Mouse (Mus musculus): ENCODE results near the gene Itpkb. TPM values are rescaled to one million over a fixed set of nuclear protein-coding genes. Genes with fewer than 3 reads are reported as not detected.
A peak's percentile ranks its signal among the peaks of the same experiment; 100 is the strongest.
"Not testable (repeated sequence)": the region's sequence is repeated elsewhere in the genome, so short reads cannot be mapped to it uniquely, and the experiment has no call there.

Itpkb gene
- polyA plus RNA-seq, 1 experiment: 55.6 TPM

DNA sequence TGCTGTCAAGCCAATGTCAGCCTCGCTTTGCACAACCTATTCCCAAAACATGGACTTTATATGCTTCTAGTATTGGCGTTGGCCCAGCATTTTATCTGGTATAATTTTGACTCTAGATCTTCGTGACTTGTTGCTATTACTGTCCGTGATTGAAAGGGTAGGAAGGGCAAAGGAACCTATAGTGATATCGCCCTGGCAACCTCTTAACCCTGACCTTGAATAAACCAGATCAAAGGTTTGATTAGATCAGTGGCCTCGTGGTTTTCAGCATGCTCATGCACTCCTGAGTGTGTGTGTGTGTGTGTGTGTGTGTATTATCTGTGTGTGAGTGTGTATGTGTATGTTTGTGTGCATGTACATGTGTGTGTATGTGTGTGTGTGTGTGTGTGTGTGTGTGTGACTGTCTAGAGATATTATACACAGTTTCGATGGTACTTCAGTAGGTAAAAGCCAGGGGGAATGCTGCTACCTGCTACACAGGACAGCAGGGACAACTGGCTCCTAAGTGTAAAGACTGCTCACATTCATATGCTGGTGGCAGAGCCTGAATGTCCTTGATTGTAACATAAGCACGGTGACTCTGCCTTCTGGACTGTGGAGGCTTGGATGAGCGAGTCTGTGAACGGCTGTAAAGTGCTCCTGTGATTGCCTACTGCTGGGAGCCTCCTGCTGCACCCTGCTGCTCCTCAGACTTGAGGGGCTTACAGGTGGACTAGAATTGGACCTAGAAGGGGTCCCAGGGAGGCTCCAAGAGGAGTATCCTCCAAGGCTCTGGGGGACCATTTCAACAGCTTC, 40.8 kb downstream of the Itpkb start:
- TF ChIP-seq POLR2A (IDR thresholded peaks at IDR 0.05; ENCODE audit: borderline replicate concordance, extremely low read depth, low read depth, low read length) (no peak), CTCF (IDR thresholded peaks at IDR 0.05; ENCODE audit: insufficient read depth, low read length) (no peak)
- no peak for DNase-seq
- Histone ChIP-seq H3K4me3 (replicated peaks; ENCODE audit: extremely low read depth, low read depth, low read length) (no peak overlapping the region), H3K4me1 (ENCODE audit: control insufficient read depth, insufficient read depth, low read length) (peaks cover 56% of the 10 kb centered on the region)
- 56% methylated on average over 10 of the region's 10 CpGs for WGBS

GRCm38 (mm10) chr1:180372258-180372657, 42.0 kb downstream of the Itpkb start:
- WGBS: 64% methylated on average over 5 of the region's 5 CpGs
- not testable (repeated sequence) for H3K4me3 ChIP-seq (replicated peaks; ENCODE audit: extremely low read depth, low read depth, low read length); DNase-seq
- peaks cover 54% of the 10 kb centered on the region for H3K4me1 ChIP-seq (ENCODE audit: control insufficient read depth, insufficient read depth, low read length)

GRCm38 (mm10) chr1:180376598-180376997, 46.3 kb downstream of the Itpkb start:
- WGBS: 50% methylated on average over 7 of the region's 7 CpGs
- peaks cover 41% of the 10 kb centered on the region for H3K4me1 ChIP-seq (ENCODE audit: control insufficient read depth, insufficient read depth, low read length)

DNA sequence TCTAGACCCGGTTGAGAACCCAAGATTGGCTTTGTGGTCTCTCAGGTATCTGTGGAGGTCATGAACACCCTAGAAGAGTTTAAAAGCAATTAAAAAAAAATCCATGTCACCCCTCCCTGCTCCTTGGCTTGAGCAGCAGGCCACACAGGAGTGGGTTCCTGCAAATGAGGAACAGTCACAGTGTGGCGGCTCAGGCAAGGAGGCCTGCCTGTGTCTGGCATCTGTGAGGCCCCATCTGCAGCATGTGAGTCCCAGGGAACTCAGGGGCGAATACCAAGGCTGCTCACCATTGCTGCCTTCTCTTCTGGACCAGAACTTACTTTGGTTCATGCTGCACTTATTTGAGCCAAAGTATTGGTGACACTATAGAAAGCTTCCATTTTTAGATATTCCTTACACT, 49.3 kb downstream of the Itpkb start:
- no peak for DNase-seq
- 75% methylated on average over 3 of the region's 3 CpGs for WGBS
- Histone ChIP-seq H3K4me1 (ENCODE audit: control insufficient read depth, insufficient read depth, low read length) (peaks cover 35% of the 10 kb centered on the region), H3K4me3 (replicated peaks; ENCODE audit: extremely low read depth, low read depth, low read length) (no peak overlapping the region)
- TF ChIP-seq POLR2A (IDR thresholded peaks at IDR 0.05; ENCODE audit: borderline replicate concordance, extremely low read depth, low read depth, low read length) (no peak), CTCF (IDR thresholded peaks at IDR 0.05; ENCODE audit: insufficient read depth, low read length) (no peak)

More at GRCm38 (mm10) chr1:180376598-180376997, 46.3 kb downstream of the Itpkb start:
- TF ChIP-seq POLR2A (IDR thresholded peaks at IDR 0.05; ENCODE audit: borderline replicate concordance, extremely low read depth, low read depth, low read length) (no peak), CTCF (IDR thresholded peaks at IDR 0.05; ENCODE audit: insufficient read depth, low read length) (no peak)
- H3K4me3 ChIP-seq (replicated peaks; ENCODE audit: extremely low read depth, low read depth, low read length): no peak overlapping the region
- no peak for DNase-seq

GRCm38 (mm10) chr1:180382358-180382757, 52.1 kb downstream of the Itpkb start:
- no peak overlapping the region for H3K4me3 ChIP-seq (replicated peaks; ENCODE audit: extremely low read depth, low read depth, low read length)
- DNase-seq: no peak
- TF ChIP-seq CTCF (IDR thresholded peaks at IDR 0.05; ENCODE audit: insufficient read depth, low read length): no peak
- TF ChIP-seq POLR2A (IDR thresholded peaks at IDR 0.05; ENCODE audit: borderline replicate concordance, extremely low read depth, low read depth, low read length): no peak
- peaks cover 32% of the 10 kb centered on the region for H3K4me1 ChIP-seq (ENCODE audit: control insufficient read depth, insufficient read depth, low read length)
- 33% methylated on average over 8 of the region's 8 CpGs for WGBS

GRCm38 (mm10) chr1:180383884-180384283, 53.6 kb downstream of the Itpkb start:
- TF ChIP-seq CTCF (IDR thresholded peaks at IDR 0.05; ENCODE audit: insufficient read depth, low read length) (no peak), POLR2A (IDR thresholded peaks at IDR 0.05; ENCODE audit: borderline replicate concordance, extremely low read depth, low read depth, low read length) (no peak)

GRCm38 (mm10) chr1:180384486-180384885, 54.2 kb downstream of the Itpkb start:
- peak; percentile 61 for DNase-seq
- peaks cover 39% of the 10 kb centered on the region for H3K4me1 ChIP-seq (ENCODE audit: control insufficient read depth, insufficient read depth, low read length)
- H3K4me3 ChIP-seq (replicated peaks; ENCODE audit: extremely low read depth, low read depth, low read length): no peak overlapping the region
- TF ChIP-seq POLR2A (IDR thresholded peaks at IDR 0.05; ENCODE audit: borderline replicate concordance, extremely low read depth, low read depth, low read length) (peak; percentile 25; the same call in 1 of the 2 replicates), CTCF (IDR thresholded peaks at IDR 0.05; ENCODE audit: insufficient read depth, low read length) (no peak)
- WGBS: 38% methylated on average over 10 of the region's 10 CpGs

More at GRCm38 (mm10) chr1:180383884-180384283, 53.6 kb downstream of the Itpkb start:
- H3K4me1 ChIP-seq (ENCODE audit: control insufficient read depth, insufficient read depth, low read length): peaks cover 35% of the 10 kb centered on the region
- no peak overlapping the region for H3K4me3 ChIP-seq (replicated peaks; ENCODE audit: extremely low read depth, low read depth, low read length)
- WGBS: 92% methylated on average over 8 of the region's 8 CpGs
- DNase-seq: no peak

GRCm38 (mm10) chr1:180385308-180385707, 55.0 kb downstream of the Itpkb start:
- 44% methylated on average over 6 of the region's 6 CpGs for WGBS
- no peak for TF ChIP-seq CTCF (IDR thresholded peaks at IDR 0.05; ENCODE audit: insufficient read depth, low read length)
- TF ChIP-seq POLR2A (IDR thresholded peaks at IDR 0.05; ENCODE audit: borderline replicate concordance, extremely low read depth, low read depth, low read length): no peak
- DNase-seq: no peak
- Histone ChIP-seq H3K4me3 (replicated peaks; ENCODE audit: extremely low read depth, low read depth, low read length) (no peak overlapping the region), H3K4me1 (ENCODE audit: control insufficient read depth, insufficient read depth, low read length) (peaks cover 42% of the 10 kb centered on the region)

GRCm38 (mm10) chr1:180386951-180387749, 56.9 kb downstream of the Itpkb start:
- TF ChIP-seq CTCF (IDR thresholded peaks at IDR 0.05; ENCODE audit: insufficient read depth, low read length) (peak; percentile 75), POLR2A (IDR thresholded peaks at IDR 0.05; ENCODE audit: borderline replicate concordance, extremely low read depth, low read depth, low read length) (peak; percentile 81; the same call in 1 of the 2 replicates)
- WGBS: 1% methylated on average over 27 of the region's 27 CpGs
- H3K4me1 ChIP-seq (ENCODE audit: control insufficient read depth, insufficient read depth, low read length): peaks cover 48% of the 10 kb centered on the region
- H3K4me3 ChIP-seq (replicated peaks; ENCODE audit: extremely low read depth, low read depth, low read length): peak overlapping the region; percentile 44
- DNase-seq: peak; percentile 100

Measured in lung, adult 2 months (tissue).